Mouse (Mus musculus): ENCODE data around the gene Rnf41.

DNA sequence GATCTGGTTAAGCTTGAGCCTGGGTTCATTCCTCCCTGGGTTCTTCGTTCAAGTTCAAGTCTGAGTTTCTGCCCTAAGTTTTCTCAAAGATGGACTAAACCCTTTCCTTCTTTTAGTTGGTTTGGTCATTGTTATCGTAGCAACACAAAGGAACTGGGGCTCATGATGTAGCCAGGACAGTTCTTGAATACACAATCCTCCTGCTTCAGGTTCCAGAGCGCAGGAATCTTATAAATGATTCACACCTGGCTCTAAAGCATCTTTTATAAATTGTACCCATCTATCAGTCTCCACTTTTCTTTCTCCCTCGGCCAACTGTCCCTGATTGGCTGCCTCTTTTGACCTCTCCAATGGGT lies 35.4 kb upstream of the Rnf41 start:
- TF ChIP-seq CTCF (IDR thresholded peaks at IDR 0.05; ENCODE audit: low read depth, low read length) = no peak
- TF ChIP-seq POLR2A (IDR thresholded peaks at IDR 0.05; ENCODE audit: extremely low read depth, insufficient read depth, low read length) = no peak

All from liver, adult 2 months (tissue).